Mouse (Mus musculus): ENCODE measurements around the gene Vti1a. TPM values are rescaled to one million over a fixed set of nuclear protein-coding genes. Genes with fewer than 3 reads are reported as not detected.

Gene Vti1a
- polyA plus RNA-seq, 1 experiment from 2014 or later: 26.1 TPM

DNA sequence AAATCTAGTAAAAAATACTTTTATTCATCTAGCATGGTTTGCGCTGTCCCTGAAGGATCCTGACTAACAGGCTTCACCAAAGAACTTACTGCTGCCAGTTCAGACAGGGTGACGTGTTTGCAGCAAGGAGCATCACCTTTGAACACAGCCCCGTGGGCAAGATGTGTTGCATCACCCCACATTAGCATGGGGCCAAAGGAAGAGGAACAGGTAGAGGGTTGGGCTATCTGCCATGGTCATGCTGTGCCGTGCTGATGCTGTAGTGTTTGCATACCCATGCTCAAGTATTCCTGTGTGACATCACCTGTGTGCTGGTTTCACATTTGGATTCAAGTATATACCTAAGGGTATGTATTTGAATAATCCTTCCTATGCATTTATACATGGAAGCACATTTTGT is 147.6 kb downstream of the Vti1a start:
- 89% methylated on average over 4 of the region's 4 CpGs for WGBS
- ATAC-seq (ENCODE audit: insufficient read depth, low FRiP score, low TSS enrichment): no peak
- no peak overlapping the region for H3K4me2 ChIP-seq (ENCODE audit: low read depth)

DNA sequence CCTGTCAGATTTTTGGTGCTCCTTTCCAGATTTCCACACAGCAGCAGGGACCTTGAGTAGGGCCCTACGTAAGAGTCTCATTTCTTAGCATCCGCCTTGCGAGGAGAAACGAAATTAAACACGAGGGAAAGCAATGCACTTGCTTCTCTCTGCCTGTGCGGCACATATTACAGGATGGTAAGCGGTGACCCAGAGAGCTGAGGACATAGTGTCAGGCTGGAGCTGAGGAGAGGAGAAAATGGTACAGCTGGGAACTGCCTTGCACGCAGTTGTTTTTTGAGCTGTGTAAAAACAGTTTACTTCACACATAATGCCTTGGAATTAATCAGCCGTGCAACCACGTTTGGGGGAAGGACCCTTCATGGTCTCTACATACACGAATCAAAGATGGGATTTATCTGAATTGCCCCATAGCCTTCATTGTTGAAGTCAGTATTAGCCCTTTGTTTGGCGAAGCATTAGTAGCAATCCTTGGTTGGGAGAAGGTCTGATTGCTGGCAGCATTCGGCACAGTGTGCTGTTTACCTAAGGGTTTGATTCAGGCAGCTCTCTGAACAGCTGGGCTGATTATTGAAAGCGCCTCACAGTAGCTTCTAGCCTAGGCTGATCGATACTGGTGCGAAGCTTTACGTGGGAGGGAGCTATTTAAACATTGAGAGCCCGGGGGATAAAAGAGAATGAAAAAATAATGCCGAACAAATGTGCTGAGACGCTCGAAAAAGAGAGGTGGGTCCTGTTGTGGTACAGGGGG is 153.4 kb downstream of the Vti1a start:
- H3K9me3 ChIP-seq (ENCODE audit: control insufficient read depth, low read length): no peaks in the 10 kb centered on the region
- 60% methylated on average over 21 of the region's 21 CpGs for WGBS
- no peak for ATAC-seq (ENCODE audit: insufficient read depth, low FRiP score, low TSS enrichment)
- no peak overlapping the region for H3K9ac ChIP-seq (ENCODE audit: low read length)
- H3K36me3 ChIP-seq (ENCODE audit: control insufficient read depth, insufficient read depth, low read length): no peaks in the 10 kb centered on the region
- H3K4me3 ChIP-seq (ENCODE audit: low read depth, low read length): no peak overlapping the region
- no peak overlapping the region for H3K4me2 ChIP-seq (ENCODE audit: low read depth)
- DNase-seq (ENCODE audit: low spot score): peak; percentile 19
- H3K4me1 ChIP-seq (ENCODE audit: control insufficient read depth, insufficient read depth, low read length): peaks cover 3% of the 10 kb centered on the region; the same call in 1 of the 2 replicates
- no peak overlapping the region for H3K27ac ChIP-seq (ENCODE audit: low read depth, low read length)
- H3K27me3 ChIP-seq (ENCODE audit: control insufficient read depth, insufficient read depth, low read length): no peaks in the 10 kb centered on the region

More for the DNA sequence above, 147.6 kb downstream of the Vti1a start:
- Histone ChIP-seq H3K4me1 (ENCODE audit: control insufficient read depth, insufficient read depth, low read length) (no peaks in the 10 kb centered on the region), H3K27ac (ENCODE audit: low read depth, low read length) (no peak overlapping the region), H3K9ac (ENCODE audit: low read length) (no peak overlapping the region), H3K9me3 (ENCODE audit: control insufficient read depth, low read length) (no peaks in the 10 kb centered on the region), H3K4me3 (ENCODE audit: low read depth, low read length) (no peak overlapping the region), H3K27me3 (ENCODE audit: control insufficient read depth, insufficient read depth, low read length) (no peaks in the 10 kb centered on the region), H3K36me3 (ENCODE audit: control insufficient read depth, insufficient read depth, low read length) (no peaks in the 10 kb centered on the region)
- DNase-seq (ENCODE audit: low spot score): no peak

DNA sequence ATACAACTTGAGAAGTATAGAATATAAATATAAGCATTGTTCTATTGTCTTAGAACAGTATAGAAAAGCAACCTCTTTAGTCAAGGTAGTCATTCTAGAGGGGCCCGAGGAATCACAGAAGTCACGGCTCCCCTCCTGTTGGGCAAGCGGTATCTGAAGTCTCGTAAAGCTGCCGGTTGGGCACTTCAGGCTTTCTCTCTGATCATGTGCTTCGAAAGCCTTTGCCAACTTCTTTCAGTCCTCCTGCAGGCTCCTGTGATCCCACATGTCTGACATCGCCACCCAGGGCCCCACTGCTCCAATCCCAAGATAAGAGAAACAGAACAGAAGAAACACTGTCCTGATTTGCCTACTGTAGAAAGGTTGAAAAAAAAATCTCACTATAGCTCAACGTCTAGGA is 156.5 kb downstream of the Vti1a start:
- peaks cover 3% of the 10 kb centered on the region; the same call in 1 of the 2 replicates for H3K4me1 ChIP-seq (ENCODE audit: control insufficient read depth, insufficient read depth, low read length)
- ATAC-seq (ENCODE audit: insufficient read depth, low FRiP score, low TSS enrichment) (no peak), DNase-seq (ENCODE audit: low spot score) (no peak)
- no peak overlapping the region for H3K4me2 ChIP-seq (ENCODE audit: low read depth)
- H3K9ac ChIP-seq (ENCODE audit: low read length): no peak overlapping the region
- no peaks in the 10 kb centered on the region for H3K36me3 ChIP-seq (ENCODE audit: control insufficient read depth, insufficient read depth, low read length)
- no peak overlapping the region for H3K4me3 ChIP-seq (ENCODE audit: low read depth, low read length)
- WGBS: 82% methylated on average over 8 of the region's 8 CpGs
- no peaks in the 10 kb centered on the region for H3K9me3 ChIP-seq (ENCODE audit: control insufficient read depth, low read length)
- no peak overlapping the region for H3K27ac ChIP-seq (ENCODE audit: low read depth, low read length)
- no peaks in the 10 kb centered on the region for H3K27me3 ChIP-seq (ENCODE audit: control insufficient read depth, insufficient read depth, low read length)

DNA sequence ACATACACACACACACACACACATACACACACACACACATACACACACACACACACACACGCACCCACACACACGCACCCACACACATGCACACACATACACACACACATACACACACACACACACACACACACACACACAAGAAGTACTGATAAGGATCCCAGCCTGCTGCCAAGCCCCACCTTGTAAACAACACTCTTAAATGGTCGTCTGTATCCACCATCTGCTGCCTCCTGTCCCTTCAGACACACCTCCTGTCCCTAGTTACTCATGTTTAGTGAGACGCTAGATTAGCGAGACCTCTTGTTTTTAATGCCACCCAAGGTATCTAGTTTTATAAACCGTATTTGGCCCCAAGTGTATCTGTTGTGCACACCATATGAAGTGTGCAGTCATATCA is 158.1 kb downstream of the Vti1a start:
- no peak overlapping the region for H3K9ac ChIP-seq (ENCODE audit: low read length)
- no peak overlapping the region for H3K27ac ChIP-seq (ENCODE audit: low read depth, low read length)
- H3K4me2 ChIP-seq (ENCODE audit: low read depth): no peak overlapping the region
- no peak overlapping the region for H3K4me3 ChIP-seq (ENCODE audit: low read depth, low read length)
- WGBS: 68% methylated on average over 5 of the region's 6 CpGs
- no peaks in the 10 kb centered on the region for H3K27me3 ChIP-seq (ENCODE audit: control insufficient read depth, insufficient read depth, low read length)
- DNase-seq (ENCODE audit: low spot score) (no peak), ATAC-seq (ENCODE audit: insufficient read depth, low FRiP score, low TSS enrichment) (no peak)
- no peaks in the 10 kb centered on the region for H3K36me3 ChIP-seq (ENCODE audit: control insufficient read depth, insufficient read depth, low read length)
- H3K9me3 ChIP-seq (ENCODE audit: control insufficient read depth, low read length): no peaks in the 10 kb centered on the region
- peaks cover 1% of the 10 kb centered on the region; the same call in 1 of the 2 replicates for H3K4me1 ChIP-seq (ENCODE audit: control insufficient read depth, insufficient read depth, low read length)

DNA sequence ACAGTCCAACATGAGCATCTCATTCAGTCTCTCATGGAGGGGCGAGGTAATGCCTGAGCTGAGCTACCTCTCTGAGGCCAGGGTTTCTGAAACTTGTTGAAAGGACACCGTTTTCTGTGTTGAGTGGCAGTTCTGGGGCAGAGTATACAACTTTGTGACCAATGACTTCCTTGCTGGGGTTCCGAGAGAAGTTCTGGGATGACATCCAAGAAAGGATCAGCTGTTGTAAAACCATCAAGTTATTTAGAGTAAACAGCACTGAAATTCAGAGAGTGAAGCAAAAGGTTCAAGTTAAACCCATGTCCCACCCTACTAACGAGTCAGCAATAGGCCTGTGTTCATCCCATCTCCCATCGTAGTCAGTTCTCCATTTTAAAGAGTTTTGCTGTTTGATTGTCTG is 164.4 kb downstream of the Vti1a start:
- no peak for ATAC-seq (ENCODE audit: insufficient read depth, low FRiP score, low TSS enrichment)

DNA sequence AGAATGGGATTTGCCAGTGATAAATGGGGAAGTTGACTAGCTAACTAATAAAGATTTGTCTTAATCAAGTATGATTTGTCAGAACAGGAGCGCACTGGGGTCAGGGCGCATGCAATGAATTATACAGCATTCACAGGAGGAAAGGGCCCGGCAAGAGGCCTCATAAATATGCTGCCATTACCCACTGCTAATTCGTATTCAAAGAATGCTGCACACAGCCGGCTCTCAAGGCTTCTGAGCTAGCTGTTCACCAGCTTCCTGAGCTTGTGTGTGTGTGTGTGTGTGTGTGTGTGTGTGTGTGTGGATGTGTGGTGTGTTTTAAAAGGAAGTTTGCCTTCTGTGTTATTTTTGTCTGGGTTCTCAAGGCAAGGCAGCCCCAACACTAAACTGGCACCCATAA is 165.2 kb downstream of the Vti1a start:
- H3K27ac ChIP-seq (ENCODE audit: low read depth, low read length): peak overlapping the region; percentile 29; the same call in 1 of the 2 replicates
- whole genome bisulfite sequencing: 13% methylated on average over 5 of the region's 5 CpGs
- H3K4me1 ChIP-seq (ENCODE audit: control insufficient read depth, insufficient read depth, low read length): peaks cover 12% of the 10 kb centered on the region
- no peak overlapping the region for H3K4me2 ChIP-seq (ENCODE audit: low read depth)
- H3K4me3 ChIP-seq (ENCODE audit: low read depth, low read length): no peak overlapping the region
- no peak overlapping the region for H3K9ac ChIP-seq (ENCODE audit: low read length)
- ATAC-seq (ENCODE audit: insufficient read depth, low FRiP score, low TSS enrichment) (peak; percentile 78; the same call in 1 of the 2 replicates), DNase-seq (ENCODE audit: low spot score) (peak; percentile 63)
- H3K9me3 ChIP-seq (ENCODE audit: control insufficient read depth, low read length): no peaks in the 10 kb centered on the region
- H3K27me3 ChIP-seq (ENCODE audit: control insufficient read depth, insufficient read depth, low read length): no peaks in the 10 kb centered on the region
- H3K36me3 ChIP-seq (ENCODE audit: control insufficient read depth, insufficient read depth, low read length): no peaks in the 10 kb centered on the region

More for the DNA sequence above, 164.4 kb downstream of the Vti1a start:
- Histone ChIP-seq H3K27ac (ENCODE audit: low read depth, low read length) (no peak overlapping the region), H3K9ac (ENCODE audit: low read length) (no peak overlapping the region), H3K4me3 (ENCODE audit: low read depth, low read length) (no peak overlapping the region), H3K27me3 (ENCODE audit: control insufficient read depth, insufficient read depth, low read length) (no peaks in the 10 kb centered on the region), H3K9me3 (ENCODE audit: control insufficient read depth, low read length) (no peaks in the 10 kb centered on the region), H3K4me1 (ENCODE audit: control insufficient read depth, insufficient read depth, low read length) (peaks cover 12% of the 10 kb centered on the region), H3K4me2 (ENCODE audit: low read depth) (no peak overlapping the region), H3K36me3 (ENCODE audit: control insufficient read depth, insufficient read depth, low read length) (no peaks in the 10 kb centered on the region)
- DNase-seq (ENCODE audit: low spot score): no peak
- 78% methylated on average over 5 of the region's 5 CpGs for WGBS

DNA sequence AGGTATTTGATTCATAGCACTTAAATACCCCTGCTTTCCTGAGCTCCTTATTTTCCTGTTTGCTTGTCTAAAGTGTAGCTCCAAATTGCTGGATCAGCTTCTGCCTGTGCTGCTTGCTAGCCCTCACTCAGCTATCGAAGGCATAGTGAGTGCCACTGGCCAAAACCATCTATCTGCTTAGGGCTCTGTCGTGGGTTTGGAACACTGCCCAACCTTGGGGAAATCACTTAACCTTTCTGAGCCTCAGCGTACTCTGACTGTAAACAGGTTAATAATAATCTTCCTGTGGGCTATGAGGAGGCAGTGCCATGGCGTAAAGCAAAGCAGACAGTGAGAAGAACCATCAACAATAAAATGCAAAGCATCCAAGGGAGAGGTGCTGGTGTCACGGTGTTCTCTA is 167.4 kb downstream of the Vti1a start:
- peaks cover 12% of the 10 kb centered on the region for H3K4me1 ChIP-seq (ENCODE audit: control insufficient read depth, insufficient read depth, low read length)
- H3K9ac ChIP-seq (ENCODE audit: low read length): no peak overlapping the region
- WGBS: 67% methylated on average over 5 of the region's 5 CpGs
- no peak overlapping the region for H3K4me3 ChIP-seq (ENCODE audit: low read depth, low read length)
- H3K27me3 ChIP-seq (ENCODE audit: control insufficient read depth, insufficient read depth, low read length): no peaks in the 10 kb centered on the region
- no peaks in the 10 kb centered on the region for H3K9me3 ChIP-seq (ENCODE audit: control insufficient read depth, low read length)
- no peak overlapping the region for H3K4me2 ChIP-seq (ENCODE audit: low read depth)
- H3K36me3 ChIP-seq (ENCODE audit: control insufficient read depth, insufficient read depth, low read length): no peaks in the 10 kb centered on the region
- DNase-seq (ENCODE audit: low spot score) (no peak), ATAC-seq (ENCODE audit: insufficient read depth, low FRiP score, low TSS enrichment) (no peak)
- no peak overlapping the region for H3K27ac ChIP-seq (ENCODE audit: low read depth, low read length)

DNA sequence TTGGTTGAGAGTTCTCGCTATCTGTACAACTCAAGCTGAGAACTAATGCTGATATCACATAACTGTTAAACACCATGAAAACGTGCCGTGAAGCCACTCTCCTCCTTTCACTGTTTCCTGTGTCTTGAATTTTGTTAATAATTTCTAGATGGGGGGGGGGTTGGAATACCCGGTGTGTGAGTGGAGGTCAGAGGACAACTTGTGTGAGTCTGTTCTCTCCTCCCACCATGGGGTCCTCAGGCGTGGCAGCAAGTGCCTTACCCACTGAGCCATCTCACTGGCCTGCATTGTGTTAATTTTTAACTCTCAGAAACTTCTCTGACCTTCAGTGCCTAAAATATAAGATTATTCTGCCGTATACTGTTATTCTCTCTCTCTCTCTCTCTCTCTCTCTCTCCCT is 168.5 kb downstream of the Vti1a start:
- WGBS: 64% methylated on average over 6 of the region's 6 CpGs
- Histone ChIP-seq H3K27me3 (ENCODE audit: control insufficient read depth, insufficient read depth, low read length) (no peaks in the 10 kb centered on the region), H3K9me3 (ENCODE audit: control insufficient read depth, low read length) (no peaks in the 10 kb centered on the region), H3K4me3 (ENCODE audit: low read depth, low read length) (no peak overlapping the region), H3K27ac (ENCODE audit: low read depth, low read length) (no peak overlapping the region), H3K36me3 (ENCODE audit: control insufficient read depth, insufficient read depth, low read length) (no peaks in the 10 kb centered on the region), H3K9ac (ENCODE audit: low read length) (no peak overlapping the region), H3K4me1 (ENCODE audit: control insufficient read depth, insufficient read depth, low read length) (peaks cover 12% of the 10 kb centered on the region), H3K4me2 (ENCODE audit: low read depth) (no peak overlapping the region)
- DNase-seq (ENCODE audit: low spot score) (no peak), ATAC-seq (ENCODE audit: insufficient read depth, low FRiP score, low TSS enrichment) (no peak)

DNA sequence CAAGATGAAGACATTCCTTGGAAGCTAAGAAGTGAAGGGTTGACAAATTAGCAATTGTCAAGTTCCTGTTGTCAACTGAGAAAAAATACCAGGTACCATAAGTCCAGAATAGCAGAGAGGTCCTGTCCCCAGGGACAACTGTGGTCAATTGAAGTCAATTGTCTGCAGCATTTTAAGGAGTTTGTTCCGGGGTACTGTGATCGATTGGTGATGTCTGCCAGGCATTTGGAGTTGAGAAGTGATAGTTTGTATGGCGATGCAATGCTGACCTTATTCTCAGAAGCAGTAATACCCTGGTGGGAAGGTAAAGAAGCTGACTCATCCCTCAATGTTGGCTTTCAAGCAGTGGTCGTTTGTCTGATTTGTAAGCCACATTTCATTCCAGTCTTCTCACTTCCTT is 170.4 kb downstream of the Vti1a start:
- no peak overlapping the region for H3K9ac ChIP-seq (ENCODE audit: low read length)
- no peak overlapping the region for H3K4me3 ChIP-seq (ENCODE audit: low read depth, low read length)
- 65% methylated on average over 4 of the region's 4 CpGs for WGBS
- no peak overlapping the region for H3K27ac ChIP-seq (ENCODE audit: low read depth, low read length)
- peaks cover 16% of the 10 kb centered on the region for H3K4me1 ChIP-seq (ENCODE audit: control insufficient read depth, insufficient read depth, low read length)
- no peak for DNase-seq (ENCODE audit: low spot score)
- H3K36me3 ChIP-seq (ENCODE audit: control insufficient read depth, insufficient read depth, low read length): no peaks in the 10 kb centered on the region
- no peaks in the 10 kb centered on the region for H3K9me3 ChIP-seq (ENCODE audit: control insufficient read depth, low read length)
- ATAC-seq (ENCODE audit: insufficient read depth, low FRiP score, low TSS enrichment): no peak
- no peak overlapping the region for H3K4me2 ChIP-seq (ENCODE audit: low read depth)
- H3K27me3 ChIP-seq (ENCODE audit: control insufficient read depth, insufficient read depth, low read length): no peaks in the 10 kb centered on the region

All from neural tube, embryonic 11.5 days (tissue).